ENCODE assay signal across 19 mouse cellular contexts in the genomic region with DNA sequence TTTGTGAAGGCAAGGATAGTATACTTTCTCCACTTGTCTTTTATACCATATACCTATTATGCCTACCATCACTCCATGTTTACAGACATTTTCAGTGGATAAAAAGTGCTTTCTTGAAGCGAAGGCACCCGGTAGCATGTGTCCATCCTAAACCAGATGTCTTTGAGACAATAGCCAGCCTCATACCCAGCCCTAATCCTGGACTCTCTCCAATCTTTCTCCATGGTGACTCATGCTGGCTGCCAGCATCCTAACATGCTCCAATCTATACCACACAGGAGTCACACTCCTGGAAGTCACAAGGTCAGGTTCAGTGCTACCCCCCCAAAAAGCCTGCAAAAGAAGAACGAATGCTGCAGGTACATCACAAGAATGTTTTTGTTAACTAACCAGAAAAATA.
A peak's percentile ranks its signal among the peaks of the same experiment; 100 is the strongest.
DNase-seq lines count a peak whose midpoint lies in the region; TF ChIP-seq lines count a peak whose summit lies in the region.
"Had no signal": no experiment of that assay in that cellular context is flagged by ENCODE, and none has a peak within 500 bp of the region (broad histone marks: within the 10 kb centered on the region; RNA-seq: fewer than 3 reads in every experiment).

No protein-coding gene starts in this region.

- no peak for TF ChIP-seq POLR2A in brain, embryonic 14.5 days (IDR thresholded peaks at IDR 0.05; ENCODE audit: borderline replicate concordance, extremely low read depth, insufficient read depth, insufficient read length, poor library complexity, severe bottlenecking)

- DNase-seq in cerebellum, postnatal 36 days = peak; percentile 30 to 50
- DNase-seq in cerebellum, adult 11 months = no peak
- DNase-seq in layer of hippocampus, adult 11-12 months (ENCODE audit: low spot score) = peak; percentile 24
- DNase-seq in layer of hippocampus, postnatal 10 days (ENCODE audit: low spot score in 2 of 2) = no peak
- peak; percentile 51 for DNase-seq in retina, postnatal 1 day
- no peak for DNase-seq in retina, embryonic 14.5 days (ENCODE audit: low spot score)
- peak; percentile 67 for DNase-seq in brain, embryonic 14.5 days (ENCODE audit: low read depth)
- DNase-seq: adrenal gland, postnatal 25 days; embryo, embryonic 11 days; gastrocnemius, postnatal 25 days; heart, adult 11 months; kidney, adult 8-10 months; kidney, postnatal 10 days; layer of hippocampus, postnatal 36 days; liver; lung, adult 2 months; lung, postnatal 10 days; thymus, adult 2 months; thymus, postnatal 36 days had no signal

- no peak for TF ChIP-seq CTCF in brain, embryonic 14.5 days (IDR thresholded peaks at IDR 0.05; ENCODE audit: borderline replicate concordance, extremely low read depth, insufficient read depth, insufficient read length)

Comparison
In these comparisons a context has a peak if more than half of its experiments do, and no peak if none do; other contexts are left out.
1. DNase-seq: peak in cerebellum, postnatal 36 days (2 of 2), layer of hippocampus, adult 11-12 months (single experiment), retina, postnatal 1 day (single experiment) and brain, embryonic 14.5 days (single experiment); none in cerebellum, adult 11 months (single experiment), layer of hippocampus, postnatal 10 days (0 of 2) and retina, embryonic 14.5 days (single experiment).